Mouse (Mus musculus) CD4-positive, CD25-positive, alpha-beta regulatory T cell, adult 4 months (primary cell): ENCODE results near the gene Mccc1. TPM values are rescaled to one million over a fixed set of nuclear protein-coding genes. Genes with fewer than 3 reads are reported as not detected.

Experiments used
- ATAC-seq: one replicate; pipeline ENCODE4 v1.8.0; 2017
- polyA plus RNA-seq, 2 experiments: library from polyadenylated mRNA; unstranded; fragments of 100-300 nt; shearing (Covaris generic); gene quantifications; one replicate each; pipeline ENCODE4 v1.2.1; 2017

Mccc1 gene
- 10 to 100 TPM; 23.6 to 35.7 TPM for polyA plus RNA-seq

DNA sequence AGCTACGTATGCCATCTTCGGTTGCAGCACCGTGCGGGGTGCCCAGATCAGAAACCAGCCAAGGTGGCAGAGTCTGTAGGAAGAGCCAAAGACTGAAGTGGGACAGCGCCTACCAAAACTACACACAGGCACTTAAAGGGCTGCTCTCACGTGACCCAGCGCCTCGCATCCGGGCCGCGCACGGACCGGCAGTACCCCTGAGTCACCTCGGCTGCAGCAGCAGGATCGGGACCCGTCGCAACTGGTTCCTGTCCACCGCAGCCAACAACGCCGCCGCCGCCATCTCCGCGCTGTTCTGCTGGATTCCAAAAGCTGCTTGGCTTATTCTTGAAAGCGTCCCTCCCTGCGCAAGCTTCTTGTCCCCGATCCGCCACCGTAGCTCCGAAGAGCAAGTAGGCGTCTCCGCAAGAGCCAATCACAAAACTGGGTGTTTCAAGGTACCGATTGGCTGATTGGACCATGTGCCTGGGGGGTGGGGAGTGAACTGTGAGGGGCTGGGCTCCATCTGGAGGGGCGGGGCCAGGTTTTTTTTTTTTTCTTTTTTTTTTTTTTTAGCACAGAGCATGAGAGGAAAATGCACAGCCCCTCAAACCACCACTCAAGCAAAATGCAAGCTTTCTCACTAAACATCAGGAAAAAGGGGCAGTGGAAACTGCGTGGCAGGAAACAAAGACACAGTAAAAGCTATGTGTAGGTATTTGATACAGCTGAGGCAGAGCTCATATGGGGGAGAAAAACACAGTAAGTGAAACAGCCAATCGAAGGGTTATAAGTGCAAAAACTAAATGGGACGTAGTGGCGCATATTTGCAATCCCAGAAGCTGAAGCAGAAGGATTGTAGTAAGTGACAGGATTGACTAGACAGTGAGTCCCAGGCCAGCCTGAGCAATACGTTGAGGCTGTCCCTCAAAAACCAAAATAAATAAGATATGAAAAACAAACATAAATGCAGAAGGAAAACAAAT, at the start of gene Mccc1:
TSS of gene Mccc1 (minus strand) at position 404 of the 965 bp plus-strand sequence.
- peak; percentile 97 for ATAC-seq

DNA sequence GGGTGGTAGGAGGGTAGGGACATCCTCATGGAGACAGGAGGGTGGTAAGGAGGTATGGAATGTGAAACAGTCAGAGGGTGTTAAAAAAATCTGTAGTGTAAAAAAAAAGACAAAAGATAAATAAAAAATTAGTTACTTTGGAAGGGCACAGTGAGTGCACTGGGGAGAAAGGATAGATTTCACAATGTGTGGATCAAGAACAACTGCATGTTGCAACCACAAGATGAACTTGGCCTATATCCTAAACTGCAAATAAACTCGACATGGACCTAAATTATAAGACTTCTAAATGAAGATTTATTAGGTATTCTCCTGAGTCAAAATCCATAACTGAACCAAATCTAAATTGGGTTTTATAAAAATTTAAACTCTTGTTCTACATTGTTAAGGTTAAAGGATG, 48.6 kb upstream of the Mccc1 start:
- ATAC-seq, result no peak

DNA sequence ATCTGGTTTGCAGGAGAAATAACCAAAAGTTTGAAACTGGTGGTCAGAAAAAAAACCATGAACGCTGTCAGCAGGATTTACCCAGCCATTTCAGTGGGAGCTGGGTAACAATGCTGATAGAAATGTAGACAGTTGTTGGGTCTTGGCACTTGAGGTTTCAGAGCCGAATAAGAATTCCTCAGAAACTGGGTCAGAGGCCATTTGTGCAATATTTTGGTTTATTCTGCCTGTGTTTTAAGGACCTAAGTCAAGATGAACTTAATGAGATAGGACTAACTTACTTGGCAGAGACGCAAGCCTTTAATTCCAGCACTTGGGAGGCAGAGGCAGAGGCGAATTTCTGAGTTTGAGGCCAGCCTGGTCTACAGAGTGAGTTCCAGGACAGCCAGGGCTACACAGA, 44.6 kb upstream of the Mccc1 start:
- no peak for ATAC-seq

DNA sequence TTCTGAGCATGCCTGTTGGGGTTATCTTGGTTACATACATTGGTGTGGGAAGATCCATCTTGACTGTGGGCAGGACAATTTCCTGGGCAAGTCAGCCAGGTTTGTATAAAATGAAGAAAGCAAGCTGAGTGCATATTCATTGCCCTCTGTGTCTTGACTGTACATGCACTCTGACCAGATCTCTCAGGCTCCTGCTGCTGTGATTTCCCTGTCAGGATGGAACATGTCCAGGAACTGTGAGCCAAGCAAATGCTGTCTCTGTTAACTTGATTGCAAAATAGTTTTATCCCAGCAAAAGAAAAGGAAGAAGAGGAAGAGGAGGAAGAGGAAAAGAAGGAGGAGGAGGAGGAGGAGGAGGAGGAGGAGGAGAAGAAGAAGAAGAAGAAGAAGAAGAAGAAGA, 44.0 kb upstream of the Mccc1 start:
- ATAC-seq, result no peak

DNA sequence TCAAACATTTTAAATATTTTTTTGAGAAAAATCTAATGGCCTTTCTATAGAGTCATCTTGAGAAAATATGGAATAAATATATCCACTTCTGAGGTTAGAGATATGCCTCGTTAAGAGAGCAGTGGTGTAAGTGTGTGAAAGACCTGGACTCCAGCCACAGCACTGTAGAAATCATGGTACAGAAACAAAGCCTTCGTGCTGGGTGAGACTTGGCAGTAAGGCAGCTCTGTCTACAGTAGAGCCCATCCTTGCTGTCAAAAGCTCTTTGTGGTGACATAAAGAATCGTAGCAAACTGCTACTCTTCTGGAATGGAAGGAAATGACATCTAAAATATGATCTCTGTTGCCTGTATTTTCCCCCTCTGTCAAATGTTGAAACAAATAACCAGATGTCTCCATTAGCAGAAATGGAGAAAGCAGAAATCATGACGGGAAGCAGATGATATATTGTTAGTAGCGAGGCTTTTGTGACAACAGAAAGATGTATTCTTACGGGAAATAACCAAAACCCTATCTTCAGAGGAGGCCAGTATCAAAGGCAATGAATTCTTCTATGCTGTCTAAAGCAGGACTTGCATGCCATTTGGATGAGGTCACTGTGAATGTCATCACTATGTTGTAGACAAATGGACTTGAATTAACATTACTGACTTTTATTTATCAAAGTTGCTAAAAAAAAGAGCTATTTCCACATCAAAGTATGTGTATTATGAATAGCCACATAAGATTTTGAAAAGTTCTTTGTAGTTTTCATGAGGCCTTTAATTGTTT, 31.4 kb upstream of the Mccc1 start:
- ATAC-seq, result no peak

DNA sequence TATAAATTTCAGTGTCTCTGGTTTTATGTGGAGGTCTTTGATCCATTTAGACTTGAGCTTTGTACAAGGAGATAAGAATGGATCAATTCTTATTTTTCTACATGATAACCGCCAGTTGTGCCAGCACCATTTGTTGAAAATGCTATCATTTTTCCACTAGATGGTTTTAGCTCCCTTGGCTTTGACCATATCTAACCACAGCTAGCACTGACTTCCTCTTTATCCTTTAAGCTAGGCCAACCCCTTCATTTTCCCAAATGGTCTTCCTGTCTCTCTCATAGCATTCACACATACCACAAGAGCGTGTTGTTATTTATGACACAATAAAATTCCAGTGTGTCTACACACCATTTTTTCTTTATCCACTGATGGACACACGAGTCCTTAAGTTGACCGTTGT, 29.5 kb upstream of the Mccc1 start:
- ATAC-seq, result no peak

DNA sequence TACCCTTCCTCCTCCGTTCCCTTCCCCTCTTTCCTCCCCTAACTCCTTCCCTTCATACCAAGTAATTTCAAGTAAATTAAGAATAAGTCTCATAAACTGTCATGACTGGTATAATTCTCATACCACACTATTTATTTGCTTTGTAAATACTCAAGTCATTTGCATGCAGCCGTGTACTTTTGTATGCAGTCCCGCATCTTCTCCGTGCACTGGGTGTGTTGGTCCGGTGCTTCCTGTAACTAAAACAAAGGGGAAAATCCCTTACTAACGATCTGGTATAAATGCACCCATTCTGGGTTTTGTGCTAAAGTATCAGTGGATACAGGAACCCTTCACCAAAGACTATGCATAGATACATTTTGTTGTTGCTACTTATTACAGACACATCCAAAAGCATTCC, 25.3 kb upstream of the Mccc1 start:
- no peak for ATAC-seq

DNA sequence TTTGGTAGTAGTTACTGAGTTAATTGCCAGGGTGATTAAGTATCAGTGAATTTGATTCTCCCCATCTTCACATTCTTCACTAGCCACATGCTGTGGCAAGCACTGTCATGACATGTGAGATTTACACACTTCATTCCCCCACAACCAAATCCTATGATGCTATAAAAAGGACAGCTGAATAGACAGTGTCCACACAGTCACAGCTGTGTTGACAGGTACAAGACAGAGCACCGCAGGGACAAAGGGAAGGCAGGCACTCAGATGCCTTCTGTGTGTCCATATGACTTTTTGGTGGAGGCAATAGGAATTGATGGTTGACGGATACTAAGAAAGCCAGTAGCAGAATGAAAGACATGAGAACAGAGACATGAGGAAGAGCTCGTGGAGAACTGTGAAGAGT, 10.8 kb upstream of the Mccc1 start:
- ATAC-seq, result no peak

DNA sequence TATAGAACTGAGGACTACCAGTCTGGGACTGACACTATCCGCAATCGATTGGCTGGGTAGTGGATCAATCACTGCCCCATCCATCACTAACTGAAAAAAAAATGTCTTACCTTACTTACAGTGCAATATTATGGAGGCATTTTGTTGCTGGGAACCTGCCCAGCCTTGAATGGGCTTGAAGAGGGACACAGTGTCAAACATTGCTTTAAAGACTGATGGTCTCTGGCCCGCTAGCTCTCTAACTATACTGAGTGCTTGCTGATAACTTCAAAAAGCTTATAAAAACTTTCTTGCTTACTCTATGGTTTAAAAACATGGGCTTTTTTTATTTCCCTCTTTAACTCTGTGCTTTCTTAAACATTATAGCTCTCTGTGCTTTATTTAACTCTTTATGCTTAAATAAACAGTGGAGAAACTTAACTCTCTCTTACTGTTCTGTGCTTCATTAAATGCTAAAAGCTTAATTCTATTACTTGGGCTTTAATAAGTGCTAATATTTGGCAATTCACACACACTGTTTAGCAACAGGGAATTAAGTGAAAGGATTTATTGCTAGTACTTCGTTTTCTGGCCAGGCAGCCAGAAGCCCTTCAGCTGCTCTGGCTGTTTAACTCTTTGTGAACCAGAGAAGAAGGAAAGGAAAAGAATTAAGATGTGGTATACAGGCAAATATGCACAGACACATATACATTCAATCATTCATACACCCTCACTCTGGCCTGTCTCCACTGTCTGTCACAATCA, 8.1 kb upstream of the Mccc1 start:
- ATAC-seq, result no peak

DNA sequence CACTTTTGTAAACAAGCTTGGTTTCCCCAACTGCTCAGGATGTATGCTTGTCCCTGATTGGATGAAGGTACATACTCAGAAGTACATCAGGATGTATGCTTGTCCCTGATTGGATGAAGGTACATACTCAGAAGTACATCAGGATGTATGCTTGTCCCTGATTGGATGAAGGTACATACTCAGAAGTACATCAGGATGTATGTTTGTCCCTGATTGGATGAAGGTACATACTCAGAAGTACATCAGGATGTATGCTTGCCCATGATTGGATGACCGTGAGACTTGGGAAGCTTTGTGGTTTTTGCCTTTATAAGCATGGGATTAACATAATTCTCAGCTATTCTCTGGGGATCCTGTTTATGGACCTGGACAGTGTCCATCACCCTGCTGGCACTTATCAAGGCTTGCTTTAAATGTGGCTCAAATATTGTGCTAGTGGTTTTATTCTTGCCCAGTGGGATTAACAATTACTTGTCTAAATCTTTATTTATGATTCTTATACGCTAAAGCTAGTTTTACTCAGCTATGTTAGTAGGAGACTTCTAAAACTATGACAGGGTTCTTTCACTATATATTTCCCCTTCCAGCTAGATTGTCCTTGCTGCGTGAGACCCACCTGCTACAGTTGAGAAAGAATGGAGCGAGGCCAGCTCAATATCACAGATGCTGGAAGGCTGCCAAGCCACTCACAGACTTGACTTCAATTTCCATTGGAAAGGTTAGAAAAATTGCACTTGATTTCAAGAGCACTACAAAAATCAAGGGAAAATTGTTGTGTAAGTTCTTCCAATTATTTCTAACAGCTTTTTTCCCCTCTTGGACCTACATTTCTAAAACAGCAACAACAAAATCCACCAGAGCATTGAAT, 3.8 kb upstream of the Mccc1 start:
- ATAC-seq, result no peak

DNA sequence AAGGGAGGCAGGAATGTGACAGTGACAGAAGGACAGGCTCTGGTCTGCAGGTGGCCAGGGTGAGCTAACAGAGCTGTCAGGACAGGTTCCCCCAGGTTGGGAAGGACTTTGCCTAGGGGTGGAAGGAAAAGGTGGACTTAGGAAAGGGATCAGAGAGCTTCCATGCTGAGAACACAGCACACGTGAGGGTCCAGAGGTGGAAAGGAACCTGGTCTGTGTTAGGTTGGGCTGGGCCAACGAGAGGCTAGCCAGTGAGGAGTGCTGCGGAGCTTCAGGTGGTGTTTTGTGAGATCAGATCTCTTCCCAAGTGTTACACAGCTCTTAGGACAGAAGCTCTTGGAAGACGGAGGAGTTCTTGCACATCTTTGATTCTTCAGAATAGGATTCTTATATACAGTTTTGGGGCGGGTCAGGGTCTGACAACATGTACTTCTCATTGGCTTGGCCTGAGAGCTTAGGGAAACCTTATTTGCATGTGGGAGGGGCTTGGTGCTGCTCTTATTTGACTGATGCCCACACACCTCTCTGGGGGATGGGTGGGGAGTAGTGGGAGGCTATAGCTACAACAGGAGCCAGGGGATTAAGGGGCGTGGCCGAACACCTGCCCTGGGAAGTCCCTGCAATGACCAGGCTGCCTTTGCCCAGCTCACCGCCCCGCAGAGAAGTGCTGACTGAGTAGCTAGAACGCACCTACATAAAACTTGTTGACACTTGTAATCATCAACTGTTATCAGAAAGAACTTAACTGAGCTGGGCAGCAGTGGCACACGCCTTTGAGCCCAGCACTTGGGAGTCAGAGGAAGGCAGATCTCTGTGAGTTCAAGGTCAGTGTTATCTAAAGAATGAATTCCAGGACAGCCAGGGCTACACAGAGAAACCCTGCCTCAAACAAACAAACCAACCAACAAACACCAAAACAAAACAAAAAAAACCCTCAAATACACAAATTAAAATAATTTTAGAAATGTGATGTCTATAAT, 5.6 kb downstream of the Mccc1 start:
- no peak for ATAC-seq

DNA sequence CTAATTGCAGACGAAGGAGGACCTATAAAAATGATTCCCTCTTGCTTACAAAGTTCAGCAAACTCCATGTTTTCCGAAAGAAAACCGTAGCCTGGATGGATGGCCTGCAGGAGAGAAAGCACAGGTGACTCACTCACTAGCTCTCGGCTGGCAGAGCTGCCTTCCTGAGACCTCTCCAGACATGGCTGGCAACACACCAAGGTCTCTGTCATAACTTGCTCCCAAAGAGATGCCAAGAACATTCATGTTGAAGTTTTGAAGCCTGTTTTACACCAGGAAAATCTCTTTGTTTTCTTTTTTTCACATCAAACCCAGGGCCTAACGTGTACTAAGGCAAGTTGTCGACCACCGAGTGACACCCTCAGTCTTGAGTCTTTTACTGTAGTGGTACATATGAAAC, 9.8 kb downstream of the Mccc1 start:
- no peak for ATAC-seq

DNA sequence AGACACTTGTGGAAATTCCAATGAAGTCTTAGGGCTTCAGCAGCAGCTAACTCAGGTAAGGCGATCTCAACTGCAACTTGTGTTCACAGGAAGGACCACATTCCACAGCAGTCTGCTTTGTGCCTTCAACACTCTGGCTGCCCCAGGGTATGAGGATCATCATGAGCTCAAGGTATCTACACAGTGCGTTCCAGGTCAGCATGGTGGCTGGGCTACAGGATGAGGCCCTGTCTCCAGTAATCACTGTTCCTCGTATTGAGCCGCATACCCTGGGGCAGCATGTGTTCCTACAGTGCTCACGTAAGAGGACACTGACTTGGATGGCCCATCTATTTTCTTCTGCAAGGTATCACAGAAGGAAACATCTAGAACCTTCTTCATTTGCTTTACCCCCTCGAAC, 12.4 kb downstream of the Mccc1 start:
- ATAC-seq, result no peak

DNA sequence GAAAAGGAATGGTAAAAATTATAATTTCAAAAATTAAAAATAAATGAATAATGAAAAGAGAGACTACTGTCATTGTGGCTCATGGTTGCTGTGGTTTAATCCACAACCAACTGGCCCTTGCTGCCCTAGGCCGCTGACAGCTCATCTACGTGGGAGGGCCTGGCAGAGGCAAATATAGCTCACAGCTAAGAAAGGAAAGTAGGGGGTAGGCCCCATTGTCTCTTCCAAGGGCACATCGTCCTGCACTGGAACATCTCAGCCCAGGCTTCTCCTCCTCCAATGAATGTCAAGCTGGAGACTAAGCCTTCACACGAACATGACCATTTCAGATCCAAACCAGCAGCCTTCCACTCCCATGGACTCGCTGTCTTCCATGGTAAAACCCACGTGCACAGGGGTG, 14.2 kb downstream of the Mccc1 start:
- ATAC-seq, result no peak

DNA sequence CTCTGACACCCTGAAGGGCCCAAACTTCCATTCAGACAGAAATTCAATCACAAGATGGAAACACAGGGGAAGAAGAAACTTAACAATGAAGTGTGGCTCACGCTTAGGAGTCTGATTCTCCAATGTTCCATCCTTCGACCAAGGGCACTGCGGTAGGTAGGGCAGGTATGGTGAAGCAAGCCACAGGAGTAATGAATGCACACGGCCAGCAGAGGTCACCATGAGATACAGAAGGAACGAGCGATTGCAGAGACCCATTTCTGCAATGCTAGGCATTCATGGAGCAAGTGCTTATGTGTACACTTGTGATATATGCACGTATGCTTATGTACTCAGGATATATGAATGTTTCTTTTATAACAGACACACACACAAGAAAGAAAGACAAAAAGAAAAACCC, 26.9 kb downstream of the Mccc1 start:
- peak; percentile 94 for ATAC-seq

DNA sequence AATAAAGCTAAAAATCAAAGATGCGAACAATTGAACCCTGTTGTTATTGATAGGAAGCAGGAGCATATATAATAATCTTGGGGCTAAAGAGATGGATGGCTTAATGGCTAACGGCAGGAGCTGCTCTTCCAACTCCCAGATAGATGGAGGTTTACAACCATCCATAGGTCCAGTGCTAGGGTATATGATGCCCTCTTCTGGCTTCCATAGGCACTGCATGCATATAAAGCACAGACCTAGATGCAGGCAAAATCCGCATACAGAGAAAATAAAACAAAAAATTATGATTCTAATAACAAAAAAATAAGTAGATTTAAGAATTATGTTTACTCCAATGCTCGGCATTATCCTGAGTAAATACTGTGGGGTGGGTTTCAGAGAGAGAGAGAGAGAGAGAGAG, 27.5 kb downstream of the Mccc1 start:
- ATAC-seq, result peak; percentile 68

DNA sequence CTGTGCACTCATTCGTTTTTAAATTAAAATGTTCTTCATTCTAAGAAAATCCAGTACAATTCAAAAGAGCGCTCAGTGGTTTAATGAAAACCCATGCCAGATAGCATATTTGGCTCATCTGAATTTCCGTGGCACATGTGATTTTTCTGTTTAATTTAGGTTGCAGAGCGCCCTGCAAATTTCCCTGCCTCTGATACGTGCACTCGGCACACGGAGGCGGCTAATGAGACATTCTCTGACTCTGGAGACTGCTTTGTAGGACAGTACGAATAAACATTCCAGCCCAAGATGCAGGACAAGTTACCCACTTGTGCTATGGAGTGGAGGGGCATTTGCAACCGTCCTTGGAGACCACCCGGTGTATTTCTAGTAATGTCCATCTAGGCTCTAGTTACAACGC, 29.3 kb downstream of the Mccc1 start:
- ATAC-seq, result no peak

DNA sequence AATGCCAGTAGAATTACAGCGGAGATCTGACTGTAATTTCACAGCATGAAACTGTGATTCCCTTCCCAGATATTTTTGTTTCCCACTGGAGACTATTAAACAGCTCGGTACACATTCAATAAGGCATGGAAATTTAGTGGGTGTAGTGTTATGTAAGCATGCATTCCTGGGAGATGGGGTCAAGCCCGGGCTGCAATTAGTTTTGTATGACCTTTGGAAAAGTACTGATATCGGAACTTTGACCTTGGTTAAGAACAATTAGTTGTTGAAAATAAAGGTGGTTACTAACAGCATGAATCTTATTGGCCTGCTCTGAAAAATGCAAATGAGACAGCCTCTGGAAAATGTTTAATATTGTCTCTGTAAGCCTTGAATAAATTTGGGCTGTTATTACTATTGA, 30.0 kb downstream of the Mccc1 start:
- no peak for ATAC-seq

DNA sequence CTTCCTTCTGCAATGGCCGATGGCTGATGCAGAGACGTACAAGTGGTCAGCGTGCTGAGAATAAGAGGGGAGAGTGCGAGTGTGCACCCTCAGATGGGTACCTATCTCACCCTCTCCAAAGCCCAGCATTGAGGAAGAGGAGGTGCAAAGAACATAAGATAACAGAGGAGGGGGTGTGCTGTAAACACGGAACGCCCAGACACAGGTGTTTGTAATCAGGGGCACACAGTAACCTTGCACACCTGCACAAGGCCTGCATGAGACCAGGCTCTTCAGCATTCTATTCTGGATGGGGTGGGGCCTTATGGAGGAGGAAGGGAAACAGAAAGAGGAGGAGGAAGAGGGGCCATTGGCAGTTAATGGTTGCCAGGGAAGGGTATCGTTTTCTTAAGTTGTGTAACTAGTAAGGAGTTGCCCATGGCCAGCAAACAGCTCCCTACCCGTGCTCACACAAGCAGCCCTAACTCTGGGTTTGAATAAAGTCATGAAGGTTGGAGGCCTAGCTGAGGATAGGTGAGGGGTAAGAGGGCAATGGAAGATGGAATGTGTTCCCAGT, 33.0 kb downstream of the Mccc1 start:
- ATAC-seq, result no peak

DNA sequence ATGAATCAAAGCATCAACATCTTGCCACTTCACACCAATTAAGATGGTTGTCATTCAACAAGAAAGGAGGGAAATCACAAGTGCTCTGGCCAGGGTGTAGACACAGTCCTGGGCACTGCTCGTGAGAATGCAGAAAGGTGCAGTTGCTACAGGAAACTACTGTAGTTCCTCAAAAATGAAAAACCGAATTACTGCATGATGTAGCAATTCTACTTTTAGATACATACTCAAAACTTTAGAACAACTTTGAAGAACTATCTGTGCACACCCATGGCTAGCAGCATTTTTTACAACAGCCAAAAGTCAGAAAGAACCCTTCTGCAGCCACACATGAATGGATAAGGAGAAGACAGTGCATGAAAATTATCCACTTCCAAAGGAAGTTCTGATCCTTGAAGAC, 34.0 kb downstream of the Mccc1 start:
- no peak for ATAC-seq

DNA sequence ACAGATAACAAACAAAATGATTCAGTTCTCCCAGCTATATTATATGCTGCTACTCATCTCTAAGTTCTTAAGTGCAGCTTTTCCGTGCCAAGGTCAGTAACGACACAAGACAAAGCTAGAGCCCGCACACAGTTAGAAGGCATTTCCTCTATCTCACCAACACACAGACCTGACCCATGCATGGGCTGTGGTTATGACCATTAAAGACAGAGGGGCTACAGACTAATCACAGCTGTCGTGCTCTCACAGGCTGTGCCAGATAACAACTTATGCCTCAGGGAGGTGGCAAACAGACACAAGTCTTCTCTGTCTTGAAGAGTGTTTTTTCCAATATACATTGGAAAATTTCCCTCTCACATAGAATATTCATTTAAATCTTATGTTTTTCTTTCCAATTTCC, 35.5 kb downstream of the Mccc1 start:
- ATAC-seq, result no peak
